Mouse (Mus musculus): Measurements from ENCODE around the gene Cnbd2.
"Not testable (repeated sequence)": the region's sequence is repeated elsewhere in the genome, so short reads cannot be mapped to it uniquely, and the experiment has no call there.

Gene Cnbd2

GRCm38 (mm10) chr2:156393155-156393828 is 81.2 kb downstream of the Cnbd2 start:
- DNase-seq: no peak

DNA sequence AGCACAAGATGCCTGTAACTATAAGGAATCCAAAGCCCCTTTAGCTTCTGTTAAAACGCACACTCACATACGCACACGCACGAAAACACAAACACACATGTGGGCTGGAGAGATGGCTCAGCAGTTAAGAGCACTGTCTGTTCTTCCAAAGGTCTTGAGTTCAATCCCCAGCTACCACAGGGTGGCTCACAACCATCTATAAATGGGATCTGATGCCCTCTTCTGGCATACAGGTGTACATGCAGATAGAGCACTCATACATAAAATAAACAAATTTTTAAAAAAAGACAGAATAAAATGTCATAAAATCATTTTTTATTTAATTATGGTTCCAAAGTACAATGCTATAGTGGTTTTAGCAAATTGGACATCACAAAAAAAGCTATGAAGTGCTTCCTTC is 82.2 kb downstream of the Cnbd2 start:
- DNase-seq: no peak

DNA sequence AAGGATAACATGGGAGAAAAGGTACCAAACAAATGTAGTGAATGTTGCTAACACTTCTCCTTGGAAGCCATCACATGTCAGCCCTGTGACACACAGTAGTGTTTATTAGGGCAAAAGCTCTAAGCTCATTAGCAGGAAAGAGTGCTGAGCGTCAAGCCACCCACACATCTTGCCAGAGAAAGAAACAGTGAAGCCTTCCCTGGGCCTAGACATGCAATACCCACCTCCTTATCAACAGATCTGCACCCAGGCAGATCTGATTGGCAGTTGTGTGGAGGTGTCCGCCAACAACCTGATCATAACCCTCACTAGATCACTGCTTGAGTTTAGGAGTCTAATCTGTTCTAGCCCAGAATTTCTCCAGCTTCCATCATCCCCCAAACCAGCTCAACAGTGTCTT is 84.0 kb downstream of the Cnbd2 start:
- DNase-seq: no peak

GRCm38 (mm10) chr2:156397988-156398387 is 85.9 kb downstream of the Cnbd2 start:
- no peak for DNase-seq

GRCm38 (mm10) chr2:156399485-156399884 is 87.4 kb downstream of the Cnbd2 start:
- DNase-seq: no peak

DNA sequence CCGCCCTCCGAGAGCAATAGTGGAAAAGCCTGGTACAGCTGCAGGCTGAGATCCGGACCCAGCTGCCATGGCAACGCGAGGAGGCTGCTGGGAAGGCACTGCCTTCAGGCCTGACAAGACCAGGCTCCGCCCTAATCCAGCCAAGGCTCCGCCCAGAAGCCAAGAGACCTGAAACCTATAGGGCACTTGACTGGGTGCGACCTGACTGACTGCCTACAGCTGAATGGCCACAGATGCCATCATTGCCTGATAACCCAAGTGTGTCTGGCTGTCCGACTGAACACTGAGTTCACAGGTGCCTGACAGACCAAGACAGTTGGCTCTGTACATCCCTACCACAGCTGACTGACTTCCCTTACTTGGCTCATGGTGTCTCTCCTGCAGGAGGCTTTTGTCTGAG is 89.2 kb downstream of the Cnbd2 start:
- peak; percentile 89 for DNase-seq

DNA sequence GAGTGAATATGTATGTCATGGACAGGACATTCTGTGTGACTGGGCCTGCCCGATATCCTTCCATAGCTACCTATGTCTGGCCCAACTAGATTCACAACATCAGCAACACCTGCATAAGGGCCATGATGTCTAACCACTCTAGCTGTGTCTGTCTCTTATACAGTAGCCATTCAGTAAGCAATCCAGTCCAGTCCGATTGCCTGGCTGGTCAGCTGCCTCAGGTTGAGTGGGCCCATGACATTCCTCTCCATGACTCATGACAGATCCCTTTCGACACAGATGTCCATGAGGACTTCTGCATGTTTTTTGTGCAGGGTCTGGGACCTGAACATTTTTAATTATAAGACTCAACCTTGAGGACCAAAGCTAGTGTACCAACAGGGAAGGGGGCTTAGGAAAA is 89.9 kb downstream of the Cnbd2 start:
- DNase-seq: no peak

GRCm38 (mm10) chr2:156406987-156407386 is 94.9 kb downstream of the Cnbd2 start:
- DNase-seq: peak; percentile 53

GRCm38 (mm10) chr2:156408168-156408567 is 96.1 kb downstream of the Cnbd2 start:
- DNase-seq: no peak

GRCm38 (mm10) chr2:156411348-156411747 is 99.2 kb downstream of the Cnbd2 start:
- not testable (repeated sequence) for DNase-seq

- no peak for DNase-seq
Measured at GRCm38 (mm10) chr2:156414996-156415395, 102.9 kb downstream of the Cnbd2 start.

DNA sequence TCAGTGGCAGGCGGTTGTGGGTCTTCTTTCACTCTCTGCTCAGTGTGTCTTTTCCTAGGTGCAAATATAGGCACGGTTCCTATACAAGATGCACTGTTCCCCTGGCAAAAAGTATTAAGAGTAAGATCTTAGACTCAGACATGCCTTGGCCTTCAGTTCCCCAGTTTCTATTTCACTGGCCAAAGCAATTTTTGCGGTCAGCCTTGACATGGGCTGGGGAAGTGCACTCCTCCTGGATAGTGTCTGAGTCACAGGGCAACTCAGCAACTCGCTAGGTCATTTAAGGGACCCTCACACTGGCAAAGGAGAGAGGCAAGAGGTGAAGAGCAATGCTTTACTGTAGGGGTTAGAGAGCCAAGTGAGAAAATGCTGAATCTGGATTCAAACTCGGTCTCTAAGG is 103.6 kb downstream of the Cnbd2 start:
- DNase-seq: no peak

- DNase-seq: no peak
Measured at GRCm38 (mm10) chr2:156417194-156417593, 105.1 kb downstream of the Cnbd2 start.

DNA sequence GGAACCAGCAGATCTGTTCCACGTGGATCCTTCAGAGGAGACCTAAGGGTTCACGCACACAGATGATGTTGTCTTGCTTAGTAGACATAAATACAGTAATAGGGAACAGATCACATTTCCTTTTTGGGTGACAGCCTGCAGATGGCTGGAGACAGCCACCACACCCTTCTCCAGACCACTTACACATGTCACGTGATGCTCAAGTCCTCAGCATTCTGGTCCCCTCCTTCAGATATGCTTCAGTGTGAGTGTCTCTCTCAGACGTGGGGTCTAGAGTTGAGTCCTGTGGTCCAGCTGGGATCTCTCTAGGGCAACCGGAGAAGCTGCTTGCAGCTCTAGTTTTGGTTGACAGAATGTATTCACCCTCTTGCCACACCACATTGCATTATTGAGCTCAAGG is 106.4 kb downstream of the Cnbd2 start:
- DNase-seq: no peak

DNA sequence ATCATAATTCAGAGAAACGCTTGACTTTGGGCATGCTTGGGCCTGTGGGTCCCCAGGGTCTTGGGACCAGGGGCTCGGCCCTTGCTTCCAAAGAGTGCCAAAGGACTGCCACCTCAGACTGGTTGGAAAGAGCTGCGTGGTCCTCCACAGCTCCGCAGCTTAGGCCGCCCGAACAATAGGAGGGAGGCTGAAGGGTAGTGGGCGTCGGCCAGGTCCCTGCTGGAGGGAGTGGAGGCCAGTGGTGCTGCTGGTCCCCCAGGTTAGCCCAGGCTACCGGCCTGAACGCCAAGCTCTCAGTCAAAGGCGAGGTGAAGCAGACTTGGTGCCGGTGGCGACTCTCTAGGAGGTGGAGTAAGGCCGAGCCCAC is 108.2 kb downstream of the Cnbd2 start:
- no peak for DNase-seq

DNA sequence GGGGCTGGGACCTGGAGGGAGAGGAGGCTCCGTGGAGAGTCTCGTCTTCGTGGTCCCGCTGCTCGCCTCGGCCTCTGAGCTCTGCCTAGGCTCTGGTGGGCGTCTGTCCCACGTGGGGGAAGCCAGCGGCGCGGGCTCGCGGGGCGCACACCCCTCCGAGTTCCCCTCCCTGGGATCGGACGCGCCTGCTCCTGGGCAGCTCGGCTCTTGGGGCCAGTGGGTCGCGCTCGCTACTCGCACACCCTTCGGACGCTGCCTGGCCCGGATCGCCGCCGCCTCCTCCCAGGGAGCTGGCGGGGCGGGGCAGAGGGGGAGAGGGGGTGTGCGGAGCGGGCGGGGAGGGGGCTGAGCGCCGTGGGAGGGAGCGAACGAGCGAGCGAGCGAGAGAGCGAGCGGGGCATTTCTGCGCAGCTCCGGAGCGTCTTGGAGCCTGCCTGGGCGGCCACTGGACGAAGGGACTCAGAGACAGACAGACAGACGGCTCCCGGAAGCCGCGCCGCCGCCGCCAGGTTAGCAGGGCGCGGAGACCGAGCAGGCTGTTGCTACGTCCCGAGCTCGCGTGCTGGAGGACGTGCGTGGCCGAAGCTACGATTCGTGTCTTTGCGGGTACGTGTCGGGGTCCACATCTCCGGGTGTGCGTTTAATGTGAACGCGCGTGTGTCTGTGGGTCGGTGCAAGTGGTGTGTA is 108.7 kb downstream of the Cnbd2 start, which contains the start of gene Epb41l1:
Epb41l1 (plus strand) TSS at position 216 of the 687 bp plus-strand sequence.
- DNase-seq: peak; percentile 78

- peak; percentile 47 for DNase-seq
Measured at GRCm38 (mm10) chr2:156421381-156422110, 109.4 kb downstream of the Cnbd2 start.

DNA sequence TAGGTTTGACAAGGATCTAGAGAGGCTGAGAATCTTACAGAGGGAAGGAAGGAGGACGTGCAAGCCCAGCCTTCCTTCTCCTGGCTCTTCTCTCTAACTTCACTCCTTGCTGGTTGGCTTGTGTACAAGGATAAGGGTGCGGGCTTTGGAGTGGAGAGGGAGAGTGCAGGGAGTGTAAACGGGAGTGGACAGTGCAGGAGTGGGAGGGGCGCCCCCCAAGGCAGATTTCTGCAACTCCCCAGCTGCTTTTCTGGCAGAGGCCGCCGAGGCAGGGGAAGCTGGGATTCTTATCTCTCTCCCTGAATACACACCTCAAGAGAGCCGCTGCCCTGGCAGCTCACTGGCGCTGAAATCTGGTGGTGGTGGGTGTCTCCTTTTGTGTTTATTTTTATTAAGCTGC is 110.5 kb downstream of the Cnbd2 start:
- DNase-seq: no peak

- DNase-seq: no peak
Measured at GRCm38 (mm10) chr2:156423672-156424071, 111.6 kb downstream of the Cnbd2 start.
